Mouse (Mus musculus) heart, embryonic 14.5 days (tissue): Measurements from ENCODE around the gene Zfp942. TPM values are rescaled to one million over a fixed set of nuclear protein-coding genes. Genes with fewer than 3 reads are reported as not detected.
"Not testable (repeated sequence)": the region's sequence is repeated elsewhere in the genome, so short reads cannot be mapped to it uniquely, and the experiment has no call there.

Experiments used
- ATAC-seq: fragments of 200-750 bp; cut with Nextera tagmentation; 2 replicates; pipeline ENCODE4 v1.8.0; 2017; ENCODE audit warnings: low read depth, moderate TSS enrichment; ENCODE audit not compliant: insufficient number of reproducible peaks, insufficient read depth, low FRiP score
- H3K27ac ChIP-seq, 2 experiments: fragments of 200-500 bp in 1 of 2; fragments of 300-500 bp in 1 of 2; sonication (generic) in 1 of 2; replicated peaks in 1 of 2; 2 replicates each; pipeline ENCODE4 v1.5.1; 2012 to 2014; ENCODE audit warnings: low read depth in 2 of 2, low read length in 2 of 2, control low read depth in 1 of 2, mild to moderate bottlenecking in 1 of 2, mixed read lengths in 1 of 2; ENCODE audit not compliant: control insufficient read depth in 1 of 2, insufficient read depth in 1 of 2
- H3K27me3 ChIP-seq: fragments of 300-500 bp; sonication (generic); 2 replicates; pipeline ENCODE4 v1.6.1; 2014; ENCODE audit warnings: mild to moderate bottlenecking, low read length, control low read depth; ENCODE audit not compliant: control insufficient read depth, insufficient read depth
- H3K36me3 ChIP-seq: fragments of 300-500 bp; sonication (generic); 2 replicates; pipeline ENCODE4 v1.6.1; 2014; ENCODE audit warnings: mild to moderate bottlenecking, control low read depth, low read length, mixed read lengths; ENCODE audit not compliant: control insufficient read depth, insufficient read depth
- H3K4me1 ChIP-seq, 2 experiments: fragments of 200-500 bp in 1 of 2; fragments of 300-500 bp in 1 of 2; sonication (generic) in 1 of 2; 2 replicates each; pipeline ENCODE4 v1.6.1; 2012 to 2014; ENCODE audit warnings: low read length in 2 of 2, control low read depth in 1 of 2, mixed read lengths in 1 of 2; ENCODE audit not compliant: control insufficient read depth in 2 of 2, insufficient read depth in 2 of 2
- H3K4me2 ChIP-seq: fragments of 300-500 bp; sonication (generic); 2 replicates; pipeline ENCODE4 v1.6.1; 2014; ENCODE audit warnings: mild to moderate bottlenecking, low read length
- H3K4me3 ChIP-seq, 2 experiments: fragments of 200-500 bp in 1 of 2; fragments of 300-500 bp in 1 of 2; sonication (generic) in 1 of 2; 2 replicates each; pipeline ENCODE4 v1.5.1; 2012 to 2014; ENCODE audit warnings: low read length in 2 of 2, mild to moderate bottlenecking in 2 of 2, control low read depth in 1 of 2, low read depth in 1 of 2, moderate library complexity in 1 of 2; ENCODE audit not compliant: control insufficient read depth in 1 of 2, insufficient read depth in 1 of 2
- H3K9ac ChIP-seq: fragments of 300-500 bp; sonication (generic); 2 replicates; pipeline ENCODE4 v1.6.1; 2014; ENCODE audit warnings: mild to moderate bottlenecking, low read length
- H3K9me3 ChIP-seq: fragments of 300-500 bp; sonication (generic); 2 replicates; pipeline ENCODE4 v1.6.1; 2016; ENCODE audit warnings: low read length, control low read depth; ENCODE audit not compliant: control insufficient read depth
- WGBS: fragments of 180-500 bp; shearing (Covaris S2); extraction: QIAGEN DNeasy Blood & Tissue Kit; methylation state at CpG from one replicate; pipeline ENCODE4 v1.1.7; 2014; 5-methylcytosine and 5-hydroxymethylcytosine counted together
- polyA plus RNA-seq: library from polyadenylated mRNA; unstranded; fragments of >200 nt; fragmentation: Nextera tagmentation; extraction: Ambion mirVana; gene quantifications from 2 replicates; pipeline ENCODE4 v1.2.1, GENCODE M21; 2014

Gene Zfp942
- polyA plus RNA-seq = 12.5 and 14.2 TPM in 2 replicates

- Histone ChIP-seq H3K4me2 (peak within 1 kb of the TSS; percentile 76), H3K4me3 (peak within 1 kb of the TSS; percentile 76 to 90), H3K4me1 (peaks cover 0 to 19% of the 10 kb centered on the region in 2 experiments; a peak in 2 of 4 replicates), H3K9ac (peak within 1 kb of the TSS; percentile 83), H3K27ac (peak within 1 kb of the TSS; percentile 86 to 95)
- under 1% methylated on average over 40 of the region's 55 CpGs for WGBS
- ATAC-seq = peak; percentile 97
- H3K9me3 ChIP-seq, H3K36me3 ChIP-seq, H3K27me3 ChIP-seq: not testable (repeated sequence)
These were observed at the start of gene Zfp942, which contains the start of gene Zfp943 for GRCm38 (mm10) chr17:21962107-21962907. Gene Zfp942, minus strand, starts transcription at chr17:21962464. Gene Zfp943, plus strand, starts transcription at chr17:21962552.

GRCm38 (mm10) chr17:21963302-21963701 is 1.0 kb upstream of the Zfp942 start:
- no peaks in the 10 kb centered on the region for H3K27me3 ChIP-seq
- no peak overlapping the region for H3K27ac ChIP-seq
- 0 out of 2 replicates have a peak, but pooled peaks cover 6% of the 10 kb centered on the region for H3K36me3 ChIP-seq
- H3K4me1 ChIP-seq = peaks cover 0 to 19% of the 10 kb centered on the region in 2 experiments; a peak in 2 of 4 replicates
- peak overlapping the region; percentile 67 for H3K4me2 ChIP-seq
- peak overlapping the region; percentile 83 for H3K9ac ChIP-seq
- H3K4me3 ChIP-seq = peak overlapping the region in 1 of 2 experiments; percentile 76; a peak in 2 of 4 replicates
- no peaks in the 10 kb centered on the region for H3K9me3 ChIP-seq
- ATAC-seq = no peak
- WGBS = 43% methylated on average over 4 of the region's 4 CpGs

- peak; percentile 91 for ATAC-seq
- Histone ChIP-seq H3K4me3 (peak within 1 kb of the TSS; percentile 64 to 90), H3K9ac (peak within 1 kb of the TSS; percentile 72), H3K4me2 (peak within 1 kb of the TSS; percentile 72), H3K27ac (peak within 1 kb of the TSS in 1 of 2 experiments; percentile 49; a peak in 1 of 4 replicates)
- under 1% methylated on average over 24 of the region's 24 CpGs for WGBS
- not testable (repeated sequence) for H3K27me3 ChIP-seq, H3K36me3 ChIP-seq, H3K9me3 ChIP-seq, H3K4me1 ChIP-seq
These were observed 52.7 kb downstream of the Zfp942 start, which contains the start of gene Zfp995 for GRCm38 (mm10) chr17:21909456-21910052. Gene Zfp995, minus strand, starts transcription at chr17:21909926.

- H3K4me2 ChIP-seq = peak overlapping the region; percentile 72
- no peaks in the 10 kb centered on the region for H3K36me3 ChIP-seq
- H3K27me3 ChIP-seq = no peaks in the 10 kb centered on the region
- 5% methylated on average over 3 of the region's 3 CpGs for WGBS
- H3K27ac ChIP-seq = peak overlapping the region in 1 of 2 experiments; percentile 49; a peak in 1 of 4 replicates
- ATAC-seq = no peak
- H3K9me3 ChIP-seq = no peaks in the 10 kb centered on the region
- peak overlapping the region; percentile 72 for H3K9ac ChIP-seq
- H3K4me3 ChIP-seq = peak overlapping the region; percentile 64 to 90
- H3K4me1 ChIP-seq = no peaks in the 10 kb centered on the region; a peak in 1 of 4 replicates
These were observed 53.2 kb downstream of the Zfp942 start for GRCm38 (mm10) chr17:21909039-21909438.

Other genes starting within 250 kb of the Zfp942 start
- 5.2 and 5.7 TPM in 2 replicates for gene Zfp229, start 231.7 kb downstream of the Zfp942 start, polyA plus RNA-seq
- 5.0 and 5.4 TPM in 2 replicates for gene Zfp820, start 116.7 kb downstream of the Zfp942 start, polyA plus RNA-seq
- 4.1 and 4.9 TPM in 2 replicates for gene Zfp995, start 52.5 kb downstream of the Zfp942 start, polyA plus RNA-seq
- 15.5 and 17.3 TPM in 2 replicates for gene Zfp943, start 88 bp upstream of the Zfp942 start, polyA plus RNA-seq
- gene Zfp947, start 203.7 kb upstream of the Zfp942 start, polyA plus RNA-seq = 2.7 and 3.1 TPM in 2 replicates